Mouse (Mus musculus) G1E (cell line): Measurements from ENCODE around the gene Galnt2. TPM values are rescaled to one million over a fixed set of nuclear protein-coding genes. Genes with fewer than 3 reads are reported as not detected.

Source experiments
- ATAC-seq: 2 replicates; pipeline ENCODE4 v1.8.0; 2016; ENCODE audit warnings: mild to moderate bottlenecking; ENCODE audit not compliant: insufficient number of reproducible peaks, poor library complexity, low FRiP score, severe bottlenecking; ENCODE audit errors: extremely low read depth
- DNase-seq: peaks from one replicate; pipeline ENCODE4 v3.0.0; 2012; ENCODE audit warnings: low spot score
- H3K27me3 ChIP-seq: 2 replicates; pipeline ENCODE4 v1.6.1; 2012; ENCODE audit warnings: mild to moderate bottlenecking, low read length, inconsistent platforms; ENCODE audit not compliant: insufficient read depth
- H3K36me3 ChIP-seq: replicated peaks from 2 replicates; pipeline ENCODE3; 2012; ENCODE audit warnings: mild to moderate bottlenecking, inconsistent platforms
- H3K4me1 ChIP-seq: 2 replicates; pipeline ENCODE4 v1.6.1; 2012; ENCODE audit warnings: low read depth, low read length, inconsistent platforms, mixed read lengths; ENCODE audit not compliant: insufficient read depth
- H3K4me3 ChIP-seq: 2 replicates; pipeline ENCODE4 v1.5.1; 2012; ENCODE audit warnings: low read depth, mild to moderate bottlenecking, inconsistent platforms, low read length, moderate library complexity, mixed read lengths
- H3K9me3 ChIP-seq: replicated peaks from 2 replicates; pipeline ENCODE4 v1.6.1; 2012; ENCODE audit warnings: inconsistent platforms
- CTCF ChIP-seq: IDR thresholded peaks from 2 replicates; pipeline ENCODE4 v1.5.1; 2012; ENCODE audit warnings: low read depth, low read length, inconsistent platforms, mixed read lengths
- GATA1 ChIP-seq: IDR thresholded peaks from 2 replicates; pipeline ENCODE4 v1.6.1; 2012; ENCODE audit warnings: borderline replicate concordance, low read length, inconsistent platforms, mixed read lengths
- GATA2 ChIP-seq: IDR thresholded peaks from 2 replicates; pipeline ENCODE4 v1.6.1; 2012; ENCODE audit warnings: low read depth, low read length, inconsistent platforms, borderline replicate concordance
- POLR2AphosphoS5 ChIP-seq: IDR thresholded peaks from 2 replicates; pipeline ENCODE4 v1.6.1; 2012; ENCODE audit warnings: low read depth, low read length, inconsistent platforms; ENCODE audit not compliant: insufficient replicate concordance
- TAL1 ChIP-seq: conservative IDR thresholded peaks from 2 replicates; pipeline ENCODE4 v1.6.1; 2012; ENCODE audit warnings: low read depth, low read length, inconsistent platforms, mixed read lengths
- polyA plus RNA-seq: library from polyadenylated mRNA; stranded (reverse); fragments of >175 nt; gene quantifications from 2 replicates; pipeline ENCODE4 v1.2.3, GENCODE M21; 2012
- total RNA-seq, 2 experiments: library from RNA; stranded (forward) in 1 of 2; stranded (reverse) in 1 of 2; fragments of 200-1000 nt in 1 of 2; fragments of >200 nt in 1 of 2; fragmentation: Nextera tagmentation in 1 of 2; gene quantifications; 2 replicates each; pipeline ENCODE4 v1.2.3; 2014 to 2017

Gene Galnt2
- total and polyA plus RNA-seq, 3 experiments = not detected

DNA sequence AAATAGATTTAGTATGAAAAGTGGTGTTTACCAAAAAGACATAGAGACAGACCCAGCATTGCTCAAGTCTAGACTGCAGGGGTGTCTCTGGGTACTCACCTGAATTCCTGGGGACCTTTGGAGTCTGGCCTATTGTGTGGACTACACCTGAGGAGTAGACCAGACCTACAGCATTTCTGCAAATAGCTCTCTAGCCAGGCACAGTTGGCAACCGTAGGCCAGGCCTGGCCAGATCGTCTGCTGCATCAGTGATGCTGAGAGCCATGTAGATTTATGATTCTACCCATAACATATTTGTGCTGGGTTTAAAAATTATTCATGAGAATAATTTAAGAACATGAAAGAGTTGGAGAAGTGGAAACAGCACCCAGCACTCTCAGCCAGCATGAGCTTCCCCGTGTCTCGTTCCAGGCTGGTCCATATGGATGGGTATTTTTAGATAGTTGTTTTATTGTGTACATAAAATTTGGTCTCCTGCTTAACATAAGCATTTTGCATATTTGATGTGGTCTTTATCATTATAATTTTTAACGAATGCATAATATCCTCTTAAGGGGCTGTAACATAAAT lies 58.4 kb downstream of the Galnt2 start:
- H3K27me3 ChIP-seq = no peaks in the 10 kb centered on the region
- H3K36me3 ChIP-seq = no peaks in the 10 kb centered on the region
- no peak for ATAC-seq
- TF ChIP-seq GATA1 (no peak), TAL1 (no peak), POLR2AphosphoS5 (no peak), GATA2 (no peak), CTCF (no peak)
- no peaks in the 10 kb centered on the region for H3K4me1 ChIP-seq
- DNase-seq = no peak
- no peak overlapping the region for H3K4me3 ChIP-seq
- H3K9me3 ChIP-seq = peaks cover 64% of the 10 kb centered on the region

DNA sequence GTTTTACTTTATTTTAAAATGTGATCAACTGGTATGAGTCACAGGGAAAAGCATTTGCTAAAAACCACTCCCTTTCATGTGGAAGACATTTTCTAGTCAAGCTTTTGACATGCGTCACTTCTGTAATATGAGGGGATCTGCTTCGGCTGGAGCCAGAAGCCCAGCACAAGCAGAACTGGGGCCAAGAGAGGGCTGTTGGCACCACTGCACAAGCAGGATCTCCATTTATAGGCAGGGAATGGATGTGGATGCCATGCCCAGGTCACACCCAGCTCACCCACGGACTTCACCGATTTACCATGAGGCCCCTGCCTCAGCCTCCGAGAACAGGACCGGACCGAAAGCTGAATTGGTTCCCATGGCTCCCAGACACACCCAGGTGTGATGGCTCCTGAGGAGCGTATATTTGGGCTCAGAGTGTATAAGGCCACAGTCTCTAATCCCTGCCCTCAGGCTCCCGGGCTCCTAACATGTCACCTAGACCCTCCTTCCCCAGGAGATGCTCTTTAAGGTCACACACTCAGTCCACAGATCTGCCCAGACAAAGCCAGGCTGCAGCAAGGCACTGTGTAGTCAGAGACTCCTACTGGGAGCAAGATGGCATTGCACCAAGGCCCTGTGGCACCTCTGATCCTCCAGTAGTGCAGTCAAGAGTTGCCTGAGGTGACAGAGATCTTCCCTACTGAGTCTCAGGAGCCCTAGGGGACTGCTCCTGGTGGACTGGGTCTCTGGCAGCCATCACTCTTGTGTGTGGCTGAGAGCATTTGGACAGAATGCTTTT lies 59.9 kb downstream of the Galnt2 start:
- ATAC-seq = no peak
- TF ChIP-seq TAL1 (no peak), GATA1 (no peak), POLR2AphosphoS5 (no peak), CTCF (no peak), GATA2 (no peak)
- H3K4me3 ChIP-seq = no peak overlapping the region
- H3K4me1 ChIP-seq = no peaks in the 10 kb centered on the region
- DNase-seq = no peak
- no peaks in the 10 kb centered on the region for H3K36me3 ChIP-seq
- H3K9me3 ChIP-seq = peaks cover 64% of the 10 kb centered on the region
- no peaks in the 10 kb centered on the region for H3K27me3 ChIP-seq

DNA sequence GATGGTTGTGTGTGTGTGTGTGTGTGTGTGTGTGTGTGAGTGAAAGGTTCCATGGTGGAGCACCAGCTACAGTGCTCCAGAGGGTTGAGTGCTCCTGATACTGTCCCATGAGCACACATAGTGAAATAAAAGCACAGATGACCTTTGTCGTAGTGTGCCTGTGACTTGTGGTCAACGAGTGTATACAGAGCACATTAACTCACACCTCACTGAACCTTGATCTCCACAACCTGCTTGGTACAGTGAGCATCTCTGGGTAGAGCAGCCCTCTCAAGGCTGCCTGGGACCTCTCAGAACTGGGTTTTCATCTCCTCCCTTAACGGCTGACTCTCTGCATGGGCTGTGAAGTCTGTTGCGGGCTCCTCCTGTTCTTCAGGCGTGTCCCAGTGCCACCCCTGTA lies 60.5 kb downstream of the Galnt2 start:
- H3K4me1 ChIP-seq = no peaks in the 10 kb centered on the region
- no peaks in the 10 kb centered on the region for H3K27me3 ChIP-seq
- ATAC-seq = no peak
- no peaks in the 10 kb centered on the region for H3K36me3 ChIP-seq
- no peak overlapping the region for H3K4me3 ChIP-seq
- TF ChIP-seq TAL1 (no peak), GATA2 (no peak), GATA1 (no peak), CTCF (no peak), POLR2AphosphoS5 (no peak)
- no peak for DNase-seq
- peaks cover 58% of the 10 kb centered on the region for H3K9me3 ChIP-seq

- Histone ChIP-seq H3K9me3 (peaks cover 48% of the 10 kb centered on the region), H3K27me3 (no peaks in the 10 kb centered on the region), H3K4me1 (no peaks in the 10 kb centered on the region), H3K36me3 (no peaks in the 10 kb centered on the region), H3K4me3 (no peak overlapping the region)
- no peak for DNase-seq
- no peak for ATAC-seq
- TF ChIP-seq POLR2AphosphoS5 (no peak), GATA2 (no peak), TAL1 (no peak), CTCF (no peak), GATA1 (no peak)
These were observed 61.8 kb downstream of the Galnt2 start for GRCm38 (mm10) chr8:124292965-124293364.

GRCm38 (mm10) chr8:124294425-124294824 lies 63.2 kb downstream of the Galnt2 start:
- Histone ChIP-seq H3K4me3 (no peak overlapping the region), H3K36me3 (no peaks in the 10 kb centered on the region)
- ATAC-seq = no peak

DNA sequence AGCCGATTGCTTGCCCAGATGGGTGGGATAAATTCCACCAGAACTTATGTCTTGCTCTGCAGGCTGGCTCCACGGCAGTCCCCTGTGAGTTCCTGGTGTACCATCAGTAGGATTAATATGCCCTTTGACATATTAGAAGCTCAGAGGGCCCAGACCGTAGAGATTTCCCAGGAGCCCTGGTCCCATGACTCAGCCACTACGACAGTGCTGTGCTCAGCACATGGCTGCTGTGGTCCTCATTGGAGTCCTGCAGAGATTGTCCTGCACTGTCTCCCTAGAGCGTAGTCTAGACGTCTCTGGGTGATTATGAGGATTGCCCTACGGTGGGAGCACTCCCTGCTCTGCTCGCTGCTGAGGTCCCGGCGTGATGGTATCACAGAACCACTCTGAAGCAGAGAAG lies 63.7 kb downstream of the Galnt2 start:
- no peak for TF ChIP-seq GATA1
- TF ChIP-seq GATA2 = no peak
- TF ChIP-seq CTCF = no peak
- no peak for TF ChIP-seq TAL1
- TF ChIP-seq POLR2AphosphoS5 = no peak

More at GRCm38 (mm10) chr8:124294425-124294824, 63.2 kb downstream of the Galnt2 start:
- DNase-seq = no peak
- no peak for TF ChIP-seq POLR2AphosphoS5
- TF ChIP-seq TAL1 = no peak
- TF ChIP-seq GATA2 = no peak
- TF ChIP-seq CTCF = no peak
- no peak for TF ChIP-seq GATA1
- Histone ChIP-seq H3K9me3 (peaks cover 45% of the 10 kb centered on the region), H3K4me1 (no peaks in the 10 kb centered on the region), H3K27me3 (no peaks in the 10 kb centered on the region)

More for the DNA sequence above, 63.7 kb downstream of the Galnt2 start:
- H3K4me1 ChIP-seq = no peaks in the 10 kb centered on the region
- no peaks in the 10 kb centered on the region for H3K36me3 ChIP-seq
- no peak for DNase-seq
- H3K4me3 ChIP-seq = no peak overlapping the region
- ATAC-seq = no peak
- H3K9me3 ChIP-seq = peaks cover 45% of the 10 kb centered on the region
- H3K27me3 ChIP-seq = no peaks in the 10 kb centered on the region
